Mouse (Mus musculus) left cerebral cortex, postnatal 25 days (tissue): ENCODE data around the gene Jtb. TPM values are rescaled to one million over a fixed set of nuclear protein-coding genes. Genes with fewer than 3 reads are reported as not detected.

Experiments
- DNase-seq, 2 experiments: peaks; one replicate each; pipeline ENCODE4 v3.0.0; 2022; ENCODE audit warnings: low spot score in 2 of 2, mixed read lengths in 1 of 2
- intact Hi-C: fragments of 180-260 bp; cut with DNase I; formaldehyde crosslinking; loops from one replicate; pipeline ENCODE4 v1.15.1; 2025
- microRNA-seq, 2 experiments: library from miRNA; unstranded; fragments of <30 nt; microRNA quantifications; one replicate each; pipeline ENCODE4 v1.2.0; 2022
- total RNA-seq, 2 experiments: library from RNA; stranded (reverse); gene quantifications; 2 replicates each; pipeline ENCODE4 v1.2.3; 2021

The Jtb gene
- total RNA-seq, 2 experiments from 2014 or later, result 43.2 to 44.7 TPM

DNA sequence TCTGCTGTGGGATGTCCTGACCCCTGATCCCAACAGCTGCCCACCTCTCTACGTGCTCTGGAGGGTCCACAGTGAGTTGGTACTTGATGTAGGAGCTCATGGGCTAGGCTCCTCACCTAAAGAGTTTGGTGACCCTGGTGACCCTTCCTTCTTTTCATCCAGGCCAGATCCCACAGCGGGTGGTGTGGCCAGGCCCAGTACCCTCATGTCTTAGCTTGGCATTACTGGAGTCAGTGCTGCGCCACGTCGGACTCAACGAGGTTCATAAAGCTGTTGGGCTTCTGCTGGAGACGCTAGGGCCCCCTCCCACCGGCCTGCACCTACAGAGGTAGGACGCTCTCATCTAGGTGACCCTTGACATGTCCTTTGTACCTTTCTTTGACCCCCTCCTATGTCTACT is 47.8 kb downstream of the Jtb start:
- intact Hi-C loops, result no loop called here
- DNase-seq, result no peak

GRCm38 (mm10) chr3:90279743-90280142 is 48.3 kb downstream of the Jtb start:
- no peak for DNase-seq
- intact Hi-C loops, result no loop called here

DNA sequence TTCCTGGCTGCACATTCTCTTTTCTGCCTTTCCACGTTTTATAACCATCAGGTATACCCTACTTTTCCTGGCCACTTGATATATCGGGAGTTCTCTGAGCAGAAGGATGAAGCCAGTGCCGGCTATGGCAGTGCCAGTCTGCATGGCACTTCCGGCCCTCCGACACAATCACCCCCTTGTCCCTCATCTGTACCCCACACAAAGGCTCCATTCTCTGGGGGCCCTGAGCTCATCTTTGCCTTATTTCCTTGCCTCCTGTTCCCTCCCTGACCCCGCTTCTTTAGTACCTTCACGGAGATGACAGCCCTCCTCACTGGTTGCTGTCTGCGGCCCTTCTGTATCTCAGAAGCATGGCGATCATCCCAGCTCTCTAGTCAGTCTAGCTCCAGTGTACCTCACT is 49.3 kb downstream of the Jtb start:
- DNase-seq, result no peak
- intact Hi-C loops, result no loop called here

GRCm38 (mm10) chr3:90284150-90284549 is 52.8 kb downstream of the Jtb start:
- intact Hi-C loops, result loop anchor here (2.0 kb wide), 1 partner anchor 87 kb away; no protein-coding TSS in a partner anchor
- no peak for DNase-seq

Small RNAs within 50 kb of the gene (microRNA-seq; reads per million reads assigned to microRNA genes)
- 0 to 0.99 reads per million in 2 experiments for gene Mir7012

Other genes with a start within 250 kb of the Jtb start
- gene Hax1, start 232.8 kb upstream of the Jtb start, total RNA-seq, result 100 to 1,000 TPM in 1 of 2 experiments, 10 to 100 TPM in 1; 99.7 to 104 TPM
- 10 to 100 TPM; 84.3 to 87.2 TPM for gene 4933434E20Rik, start 180.0 kb upstream of the Jtb start, total RNA-seq
- 100 to 1,000 TPM; 182 to 205 TPM for gene Ubap2l, start 179.0 kb upstream of the Jtb start, total RNA-seq
- gene Tpm3, start 158.9 kb upstream of the Jtb start, total RNA-seq, result 100 to 1,000 TPM; 190 to 191 TPM
- under 1 TPM; 0.27 to 0.46 TPM for gene Nup210l, start 127.5 kb upstream of the Jtb start, total RNA-seq
- 100 to 1,000 TPM; 768 to 783 TPM for gene Rps27, start 17.9 kb upstream of the Jtb start, total RNA-seq
- gene Rab13, start 17.9 kb upstream of the Jtb start, total RNA-seq, result 1 to 10 TPM; 6.0 to 8.0 TPM
- gene Creb3l4, start 11.9 kb downstream of the Jtb start, total RNA-seq, result not detected
- 10 to 100 TPM; 47.7 to 48.8 TPM for gene Slc39a1, start 16.6 kb downstream of the Jtb start, total RNA-seq
- gene Crtc2, start 22.6 kb downstream of the Jtb start, total RNA-seq, result 10 to 100 TPM; 25.8 to 30.7 TPM
- 10 to 100 TPM; 30.5 to 33.4 TPM for gene Dennd4b, start 33.6 kb downstream of the Jtb start, total RNA-seq
- 10 to 100 TPM; 88.3 to 97.4 TPM for gene Gatad2b, start 61.6 kb downstream of the Jtb start, total RNA-seq
- gene Slc27a3, start 158.3 kb downstream of the Jtb start, total RNA-seq, result 1 to 10 TPM; 7.2 to 8.1 TPM
- 10 to 100 TPM; 64.3 to 70.2 TPM for gene Ints3, start 202.0 kb downstream of the Jtb start, total RNA-seq
- 1 to 10 TPM; 3.0 to 3.1 TPM for gene Npr1, start 234.3 kb downstream of the Jtb start, total RNA-seq
- 10 to 100 TPM; 81.2 to 84.6 TPM for gene Ilf2, start 244.5 kb downstream of the Jtb start, total RNA-seq